Mouse (Mus musculus) MEL (cell line): ENCODE results near the gene Slfn5. TPM values are rescaled to one million over a fixed set of nuclear protein-coding genes. Genes with fewer than 3 reads are reported as not detected.

Experiments used
- DNase-seq: peaks from one replicate; pipeline ENCODE4 v3.0.0; 2011; ENCODE audit warnings: low read depth, low spot score
- H3K27ac ChIP-seq: 2 replicates; pipeline ENCODE4 v1.5.1; 2012; ENCODE audit warnings: low read depth, mild to moderate bottlenecking, control low read depth, low read length, moderate library complexity; ENCODE audit not compliant: control insufficient read depth
- H3K27me3 ChIP-seq, 2 experiments: fragments of 150-350 bp in 1 of 2; sonication (generic) in 1 of 2; 2 replicates each; pipeline ENCODE4 v1.6.1; 2012; ENCODE audit warnings: low read length in 2 of 2, mild to moderate bottlenecking in 2 of 2, improper control_type of control experiment in 1 of 2, moderate library complexity in 1 of 2; ENCODE audit not compliant: insufficient read depth in 2 of 2, control insufficient read depth in 1 of 2
- H3K36me3 ChIP-seq, 2 experiments: 2 replicates each; pipeline ENCODE4 v1.6.1; 2012 to 2014; ENCODE audit warnings: low read length in 2 of 2, improper control_type of control experiment in 1 of 2, inconsistent platforms in 1 of 2, mild to moderate bottlenecking in 1 of 2; ENCODE audit not compliant: insufficient read depth in 2 of 2, control insufficient read depth in 1 of 2
- H3K4me1 ChIP-seq, 2 experiments: fragments of 150-350 bp in 1 of 2; sonication (generic) in 1 of 2; 2 replicates each; pipeline ENCODE4 v1.6.1; 2012; ENCODE audit warnings: low read length in 2 of 2, improper control_type of control experiment in 1 of 2, mild to moderate bottlenecking in 1 of 2; ENCODE audit not compliant: insufficient read depth in 2 of 2, control insufficient read depth in 1 of 2
- H3K4me3 ChIP-seq, 2 experiments: fragments of 150-350 bp in 1 of 2; sonication (generic) in 1 of 2; 2 replicates each; pipeline ENCODE4 v1.5.1; 2012; ENCODE audit warnings: low read depth in 2 of 2, low read length in 2 of 2, mild to moderate bottlenecking in 2 of 2, moderate library complexity in 2 of 2, control low read depth in 1 of 2, improper control_type of control experiment in 1 of 2; ENCODE audit not compliant: control insufficient read depth in 1 of 2, insufficient read depth in 1 of 2
- H3K79me2 ChIP-seq: 2 replicates; pipeline ENCODE4 v1.6.1; 2012; ENCODE audit warnings: mild to moderate bottlenecking, low read length, moderate library complexity; ENCODE audit not compliant: control insufficient read depth, poor library complexity, insufficient read depth
- H3K9ac ChIP-seq: 2 replicates; pipeline ENCODE4 v1.6.1; 2012; ENCODE audit warnings: low read depth, mild to moderate bottlenecking, control low read depth, low read length, moderate library complexity; ENCODE audit not compliant: control insufficient read depth, poor library complexity, severe bottlenecking
- H3K9me3 ChIP-seq: fragments of 150-350 bp; sonication (generic); replicated peaks from 2 replicates; pipeline ENCODE4 v1.6.1; 2012; ENCODE audit warnings: mild to moderate bottlenecking, low read length, improper control_type of control experiment, moderate library complexity; ENCODE audit not compliant: insufficient read depth
- BHLHE40 ChIP-seq: IDR thresholded peaks from 2 replicates; pipeline ENCODE4 v1.6.1; 2012; ENCODE audit warnings: low read depth, mild to moderate bottlenecking, inconsistent platforms, low read length, improper control_type of control experiment, borderline replicate concordance
- CHD1 ChIP-seq: IDR thresholded peaks from 2 replicates; pipeline ENCODE4 v1.6.1; 2012; ENCODE audit warnings: low read depth, mild to moderate bottlenecking, inconsistent platforms, low read length, improper control_type of control experiment
- ETS1 ChIP-seq: IDR thresholded peaks from 2 replicates; pipeline ENCODE4 v1.6.1; 2012; ENCODE audit warnings: low read depth, mild to moderate bottlenecking, inconsistent platforms, low read length, improper control_type of control experiment, moderate library complexity
- GABPA ChIP-seq: IDR thresholded peaks from 2 replicates; pipeline ENCODE4 v1.6.1; 2012; ENCODE audit warnings: low read depth, mild to moderate bottlenecking, inconsistent platforms, low read length, improper control_type of control experiment, moderate library complexity
- GATA1 ChIP-seq: IDR thresholded peaks from 2 replicates; pipeline ENCODE4 v1.6.1; 2011; ENCODE audit warnings: low read depth, low read length, improper control_type of control experiment
- HCFC1 ChIP-seq: IDR thresholded peaks from 2 replicates; pipeline ENCODE4 v1.6.1; 2012; ENCODE audit warnings: low read depth, mild to moderate bottlenecking, inconsistent platforms, low read length, improper control_type of control experiment, moderate library complexity
- MAFK ChIP-seq: IDR thresholded peaks from 2 replicates; pipeline ENCODE4 v1.6.1; 2011; ENCODE audit warnings: low read depth, mild to moderate bottlenecking, low read length, improper control_type of control experiment, borderline replicate concordance
- MAX ChIP-seq: IDR thresholded peaks from 2 replicates; pipeline ENCODE4 v1.6.1; 2011; ENCODE audit warnings: low read length, improper control_type of control experiment
- MAZ ChIP-seq: IDR thresholded peaks from 2 replicates; pipeline ENCODE4 v1.6.1; 2012; ENCODE audit warnings: low read depth, mild to moderate bottlenecking, inconsistent platforms, low read length, improper control_type of control experiment
- MXI1 ChIP-seq: IDR thresholded peaks from 2 replicates; pipeline ENCODE4 v1.6.1; 2011; ENCODE audit warnings: mild to moderate bottlenecking, low read depth, low read length, improper control_type of control experiment
- MYC ChIP-seq: IDR thresholded peaks from 2 replicates; pipeline ENCODE4 v1.6.1; 2011; ENCODE audit warnings: low read depth, mild to moderate bottlenecking, low read length, improper control_type of control experiment, moderate library complexity
- POLR2A ChIP-seq, 2 experiments: IDR thresholded peaks; 2 replicates each; pipeline ENCODE4 v1.6.1; 2011 to 2012; ENCODE audit warnings: low read length in 2 of 2, mild to moderate bottlenecking in 2 of 2, control low read depth in 1 of 2, improper control_type of control experiment in 1 of 2, low read depth in 1 of 2, moderate library complexity in 1 of 2; ENCODE audit not compliant: control insufficient read depth in 1 of 2, insufficient read depth in 1 of 2, poor library complexity in 1 of 2
- POLR2AphosphoS2 ChIP-seq: IDR thresholded peaks from 2 replicates; pipeline ENCODE4 v1.6.1; 2011; ENCODE audit warnings: low read length, improper control_type of control experiment
- POLR2AphosphoS5 ChIP-seq: IDR thresholded peaks from 2 replicates; pipeline ENCODE4 v1.6.1; 2012; ENCODE audit warnings: low read depth, borderline replicate concordance, mild to moderate bottlenecking, inconsistent platforms, low read length, moderate library complexity, mixed read lengths
- SIN3A ChIP-seq: IDR thresholded peaks from 2 replicates; pipeline ENCODE4 v1.6.1; 2012; ENCODE audit warnings: low read length, improper control_type of control experiment, inconsistent platforms
- TAL1 ChIP-seq: IDR thresholded peaks from 2 replicates; pipeline ENCODE4 v1.6.1; 2012; ENCODE audit warnings: mild to moderate bottlenecking, inconsistent platforms, low read length, moderate library complexity, mixed read lengths
- TBP ChIP-seq: IDR thresholded peaks from 2 replicates; pipeline ENCODE4 v1.8.0; 2011; ENCODE audit warnings: low read depth, low read length, improper control_type of control experiment
- TCF12 ChIP-seq: IDR thresholded peaks from 2 replicates; pipeline ENCODE4 v1.6.1; 2014; ENCODE audit warnings: low read depth, mild to moderate bottlenecking, inconsistent platforms, low read length, improper control_type of control experiment, moderate library complexity
- UBTF ChIP-seq: IDR thresholded peaks from 2 replicates; pipeline ENCODE4 v1.6.1; 2012; ENCODE audit warnings: low read depth, mild to moderate bottlenecking, inconsistent platforms, low read length, improper control_type of control experiment, moderate library complexity, borderline replicate concordance; ENCODE audit not compliant: insufficient read depth
- USF1 ChIP-seq: IDR thresholded peaks from 2 replicates; pipeline ENCODE4 v1.6.1; 2014; ENCODE audit warnings: low read depth, mild to moderate bottlenecking, inconsistent platforms, low read length, improper control_type of control experiment, moderate library complexity
- USF2 ChIP-seq, 2 experiments: IDR thresholded peaks; 2 replicates each; pipeline ENCODE4 v1.6.1; 2011 to 2012; ENCODE audit warnings: improper control_type of control experiment in 2 of 2, low read length in 2 of 2, borderline replicate concordance in 1 of 2, inconsistent platforms in 1 of 2, low read depth in 1 of 2, mild to moderate bottlenecking in 1 of 2; ENCODE audit not compliant: insufficient read depth in 1 of 2
- ZC3H11A ChIP-seq: IDR thresholded peaks from 2 replicates; pipeline ENCODE4 v1.6.1; 2012; ENCODE audit warnings: low read depth, mild to moderate bottlenecking, inconsistent platforms, low read length, improper control_type of control experiment
- ZKSCAN1 ChIP-seq: IDR thresholded peaks from 2 replicates; pipeline ENCODE4 v1.6.1; 2012; ENCODE audit warnings: low read depth, mild to moderate bottlenecking, inconsistent platforms, low read length, improper control_type of control experiment, moderate library complexity
- ZNF384 ChIP-seq: IDR thresholded peaks from 2 replicates; pipeline ENCODE4 v1.6.1; 2012; ENCODE audit warnings: low read depth, mild to moderate bottlenecking, inconsistent platforms, low read length, improper control_type of control experiment
- polyA plus RNA-seq, 2 experiments: library from polyadenylated mRNA; stranded (reverse) in 1 of 2; unstranded in 1 of 2; fragments of >175 nt in 1 of 2; fragments of >200 nt in 1 of 2; gene quantifications; 2 replicates each; pipeline versions ENCODE4 v1.2.1 to v1.2.4; 2012; ENCODE audit warnings: low replicate concordance in 2 of 2, low read depth in 1 of 2; ENCODE audit not compliant: insufficient read length in 2 of 2, insufficient read depth in 1 of 2, missing spikeins in 1 of 2
- total RNA-seq: library from RNA; depleted of rRNA; stranded (reverse); fragments of 300-350 nt; gene quantifications from 2 replicates; pipeline ENCODE4 v1.2.3, GENCODE M21; 2012

Gene Slfn5
- total and polyA plus RNA-seq, 3 experiments: 0.67 to 3.6 TPM; not detected in 1

DNA sequence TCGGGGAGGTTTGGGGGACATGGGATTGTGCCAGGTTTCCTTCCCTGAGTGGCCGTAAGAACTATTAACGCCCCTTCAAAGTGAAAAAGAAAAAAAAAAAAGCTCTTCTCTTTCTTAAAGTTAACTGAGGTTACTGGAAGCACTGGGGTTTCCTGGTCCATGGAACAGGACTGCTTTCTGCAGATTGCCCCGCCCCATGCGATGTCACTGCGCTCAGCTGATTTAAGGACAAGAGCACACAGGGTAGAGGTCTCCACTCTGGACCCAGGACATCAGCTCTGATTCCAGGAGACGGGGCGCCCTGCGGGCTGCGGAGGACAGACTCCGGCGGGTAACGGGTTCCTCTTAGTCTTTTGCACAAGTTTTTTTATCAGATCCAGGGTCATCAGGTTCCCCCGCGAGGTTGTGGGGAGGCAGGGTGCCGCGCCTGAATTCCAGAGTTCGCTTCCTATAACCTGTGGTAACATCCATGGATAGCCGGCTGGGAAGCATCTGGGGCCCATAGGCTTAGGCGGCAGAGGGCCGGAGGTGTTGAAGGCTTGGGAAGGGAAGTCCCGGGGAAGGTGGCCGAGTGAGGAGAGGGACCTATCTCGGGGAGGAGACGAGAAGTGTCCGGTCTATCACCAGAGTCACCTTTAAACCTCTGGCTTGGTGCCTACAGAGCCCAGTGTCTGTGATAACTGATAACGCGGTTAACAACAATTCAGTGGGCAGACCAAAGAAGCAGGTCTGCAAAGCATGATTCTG, 889 bp downstream of the Slfn5 start (continued):
- TF ChIP-seq ZNF384: peak; percentile 58; the same call in 1 of the 2 replicates
- TF ChIP-seq GABPA: no peak
- 0 out of 2 replicates have a peak, but pooled peaks have one; percentile 26 for TF ChIP-seq ETS1
- peak; percentile 80 for TF ChIP-seq GATA1
- no peak for TF ChIP-seq ZKSCAN1
- no peak for TF ChIP-seq ZC3H11A
- TF ChIP-seq TCF12: peak; percentile 86
- no peak for TF ChIP-seq MAX
- TF ChIP-seq BHLHE40: no peak
- TF ChIP-seq POLR2AphosphoS5: no peak
- no peak for TF ChIP-seq MAFK
- TF ChIP-seq CHD1: no peak
- peak; percentile 73; the same call in 1 of the 2 replicates for TF ChIP-seq UBTF
- no peak for TF ChIP-seq POLR2A (IDR thresholded peaks at IDR 0.05; ENCODE audit: control insufficient read depth in 1 of 2, insufficient read depth in 1 of 2, low read depth in 1 of 2, low read length in 2 of 2, poor library complexity in 1 of 2)
- TF ChIP-seq USF2 (IDR thresholded peaks at IDR 0.05; ENCODE audit: borderline replicate concordance in 1 of 2, insufficient read depth in 1 of 2, low read depth in 1 of 2, low read length in 2 of 2): no peak
- TF ChIP-seq TAL1: peak; percentile 86
- no peak for TF ChIP-seq POLR2AphosphoS2
- TF ChIP-seq USF1: no peak

DNA sequence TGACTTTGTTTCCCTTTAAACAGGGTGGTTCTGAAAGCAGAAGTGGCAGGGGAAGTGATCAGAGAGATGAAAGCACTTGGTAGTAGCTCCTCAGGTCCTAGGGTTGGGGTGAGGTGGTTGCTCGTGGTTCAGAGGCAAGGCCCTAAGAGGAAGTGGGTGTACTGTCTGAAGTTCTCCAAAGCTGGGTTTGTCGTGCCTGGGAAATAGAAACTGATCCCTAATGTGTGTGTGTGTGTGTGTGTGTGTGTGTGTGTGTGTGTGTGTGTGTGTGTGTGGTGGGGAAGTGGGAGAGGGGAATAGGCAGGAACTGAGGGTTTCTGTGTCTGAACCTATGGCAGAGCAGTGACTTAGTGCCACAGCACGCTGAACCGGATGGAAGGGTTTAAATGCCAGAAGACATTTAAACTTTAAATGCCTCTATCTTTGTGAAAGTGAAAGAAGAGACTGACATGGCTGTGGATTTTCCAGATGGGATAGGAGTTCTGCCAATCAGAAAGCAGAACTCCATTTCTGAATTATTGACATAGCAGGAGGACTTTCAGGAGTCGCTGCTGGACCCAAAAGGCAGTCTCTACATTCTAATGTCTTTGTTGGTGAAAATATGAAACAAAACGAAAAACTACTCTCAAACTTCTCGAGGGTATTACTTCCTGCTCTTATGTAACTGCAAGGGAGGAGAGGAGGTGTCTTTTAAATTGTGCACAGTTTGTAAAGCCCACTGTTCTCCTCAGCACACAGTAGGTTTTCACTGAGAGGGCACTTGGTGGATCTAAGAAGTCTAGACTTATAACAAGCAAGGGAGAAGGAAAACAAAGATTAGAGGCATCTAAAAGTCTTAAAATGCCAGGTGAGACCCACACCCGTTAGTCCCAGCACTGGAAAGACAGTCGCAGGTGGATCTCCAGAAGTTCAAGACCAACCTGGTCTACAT, 1.7 kb downstream of the Slfn5 start:
- H3K36me3 ChIP-seq: peaks cover 0 to 14% of the 10 kb centered on the region in 2 experiments; a peak in 2 of 4 replicates
- no peaks in the 10 kb centered on the region; a peak in 1 of 4 replicates for H3K27me3 ChIP-seq
- H3K27ac ChIP-seq: peak overlapping the region; percentile 57
- H3K4me3 ChIP-seq: peak overlapping the region; percentile 48 to 54
- peaks cover 0 to 16% of the 10 kb centered on the region in 2 experiments; a peak in 2 of 4 replicates for H3K4me1 ChIP-seq
- no peaks in the 10 kb centered on the region for H3K79me2 ChIP-seq
- H3K9me3 ChIP-seq: no peaks in the 10 kb centered on the region
- no peak for TF ChIP-seq USF1
- TF ChIP-seq ZKSCAN1: peak; percentile 90
- TF ChIP-seq SIN3A: peak; percentile 71
- peak; percentile 52 for TF ChIP-seq ETS1
- peak; percentile 90 for TF ChIP-seq MXI1
- no peak for TF ChIP-seq HCFC1
- TF ChIP-seq BHLHE40: 0 out of 2 replicates have a peak, but pooled peaks have one; percentile 4
- 0 out of 2 replicates have a peak, but pooled peaks have one; percentile 40 for TF ChIP-seq UBTF
- TF ChIP-seq MAX: peak; percentile 34; the same call in 1 of the 2 replicates
- TF ChIP-seq TBP: peak; percentile 30; the same call in 1 of the 2 replicates
- TF ChIP-seq MAZ: no peak
- TF ChIP-seq CHD1: no peak
- TF ChIP-seq MYC: peak; percentile 66; the same call in 1 of the 2 replicates
- DNase-seq: peak; percentile 96
- peak overlapping the region; percentile 53 for H3K9ac ChIP-seq
